Mouse (Mus musculus): ENCODE data around the gene Nicn1. TPM values are rescaled to one million over a fixed set of nuclear protein-coding genes. Genes with fewer than 3 reads are reported as not detected.
"Not testable (repeated sequence)": the region's sequence is repeated elsewhere in the genome, so short reads cannot be mapped to it uniquely, and the experiment has no call there.

Gene Nicn1
- total RNA-seq, 2 experiments from 2014 or later, result 96.7 to 118 TPM

GRCm38 (mm10) chr9:108280071-108280828 is 10.0 kb upstream of the Nicn1 start:
- no peak for DNase-seq

GRCm38 (mm10) chr9:108284410-108284809 is 5.8 kb upstream of the Nicn1 start:
- no peak for DNase-seq

DNA sequence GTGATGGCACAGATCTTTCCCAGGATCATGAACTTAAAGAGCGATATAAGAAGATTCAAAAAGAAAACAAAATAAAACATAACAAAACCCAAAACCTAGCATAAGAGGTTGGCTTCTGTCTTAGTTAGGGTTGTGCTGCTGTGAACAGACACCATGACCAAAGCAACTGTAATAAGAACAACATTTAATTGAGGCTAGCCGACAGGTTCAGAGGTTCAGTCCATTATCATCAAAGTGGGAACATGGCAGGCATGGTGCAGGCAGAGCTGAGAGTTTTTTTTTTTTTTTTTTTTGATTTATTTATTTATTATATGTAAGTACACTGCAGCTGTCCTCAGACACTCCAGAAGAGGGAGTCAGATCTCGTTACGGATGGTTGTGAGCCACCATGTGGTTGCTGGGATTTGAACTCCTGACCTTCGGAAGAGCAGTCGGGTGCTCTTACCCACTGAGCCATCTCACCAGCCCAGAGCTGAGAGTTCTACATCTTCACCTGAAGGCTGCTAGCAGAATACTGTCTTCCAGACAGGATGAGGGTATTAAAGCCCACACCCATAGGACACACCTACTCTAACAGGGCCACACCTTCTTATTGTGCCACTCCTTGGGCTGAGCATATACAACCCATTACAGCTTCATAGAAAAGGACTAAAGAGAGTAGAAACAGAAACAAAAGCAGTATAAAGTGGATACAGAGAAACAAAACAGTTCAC is 2.5 kb upstream of the Nicn1 start:
- not testable (repeated sequence) for DNase-seq

GRCm38 (mm10) chr9:108289347-108289746 is 882 bp upstream of the Nicn1 start:
- DNase-seq, result no peak

GRCm38 (mm10) chr9:108290773-108291172 is 544 bp downstream of the Nicn1 start:
- no peak for DNase-seq

- no peak for DNase-seq
Observed at GRCm38 (mm10) chr9:108296453-108297355, 6.5 kb downstream of the Nicn1 start, which contains the start of gene Amt. Gene Amt (plus strand): TSS chr9:108296853.

- no peak for DNase-seq
Observed at GRCm38 (mm10) chr9:108301853-108302252, 11.6 kb downstream of the Nicn1 start.

DNA sequence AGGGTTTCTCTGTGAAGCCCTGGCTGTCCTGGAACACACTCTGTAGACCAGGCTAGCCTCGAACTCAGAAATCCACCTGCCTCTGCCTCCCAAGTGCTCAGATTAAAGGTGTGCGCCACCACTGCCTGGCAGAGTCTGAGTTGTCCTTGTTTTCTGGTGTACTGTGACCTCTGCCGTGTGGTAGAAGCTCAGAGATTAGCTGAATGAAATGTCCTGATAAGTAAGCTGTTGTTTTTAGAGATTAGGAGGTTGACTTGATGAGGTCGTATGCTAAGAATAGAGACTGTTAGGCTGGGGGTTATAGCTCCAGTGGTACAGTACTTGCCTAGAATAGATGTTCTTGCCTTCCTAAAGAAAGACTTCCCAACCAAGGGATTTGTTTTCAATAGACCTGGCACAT is 14.5 kb downstream of the Nicn1 start:
- DNase-seq, result no peak

GRCm38 (mm10) chr9:108305170-108305569 is 14.9 kb downstream of the Nicn1 start:
- DNase-seq, result no peak

- DNase-seq, result peak; percentile 99
Observed at GRCm38 (mm10) chr9:108305629-108306520, 15.6 kb downstream of the Nicn1 start, which contains the start of the genes Rhoa and Tcta. Gene Rhoa (plus strand): TSS chr9:108306129. Gene Tcta (minus strand): TSS chr9:108306160.

DNA sequence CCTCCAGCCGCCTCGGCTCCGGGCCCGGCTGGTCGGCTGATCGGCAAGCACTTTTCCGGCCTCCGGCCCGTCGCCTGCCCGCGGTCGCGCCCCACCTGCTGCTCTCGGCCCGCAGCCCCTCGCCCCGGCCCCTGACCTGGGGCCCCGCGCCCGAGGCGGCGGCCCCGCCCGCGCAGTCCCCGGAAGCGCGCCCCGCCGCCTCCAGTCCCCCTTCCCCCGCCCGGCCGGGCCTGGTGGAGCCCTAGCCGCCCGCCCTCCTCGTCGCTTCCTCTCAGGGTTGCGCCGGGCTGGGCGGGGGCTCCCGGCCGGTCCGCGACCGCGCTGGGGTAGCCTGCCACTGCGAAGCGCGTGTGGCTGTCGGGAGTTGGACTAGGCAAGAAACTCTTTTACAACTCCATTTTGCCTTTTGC is 16.3 kb downstream of the Nicn1 start:
- DNase-seq, result no peak

DNA sequence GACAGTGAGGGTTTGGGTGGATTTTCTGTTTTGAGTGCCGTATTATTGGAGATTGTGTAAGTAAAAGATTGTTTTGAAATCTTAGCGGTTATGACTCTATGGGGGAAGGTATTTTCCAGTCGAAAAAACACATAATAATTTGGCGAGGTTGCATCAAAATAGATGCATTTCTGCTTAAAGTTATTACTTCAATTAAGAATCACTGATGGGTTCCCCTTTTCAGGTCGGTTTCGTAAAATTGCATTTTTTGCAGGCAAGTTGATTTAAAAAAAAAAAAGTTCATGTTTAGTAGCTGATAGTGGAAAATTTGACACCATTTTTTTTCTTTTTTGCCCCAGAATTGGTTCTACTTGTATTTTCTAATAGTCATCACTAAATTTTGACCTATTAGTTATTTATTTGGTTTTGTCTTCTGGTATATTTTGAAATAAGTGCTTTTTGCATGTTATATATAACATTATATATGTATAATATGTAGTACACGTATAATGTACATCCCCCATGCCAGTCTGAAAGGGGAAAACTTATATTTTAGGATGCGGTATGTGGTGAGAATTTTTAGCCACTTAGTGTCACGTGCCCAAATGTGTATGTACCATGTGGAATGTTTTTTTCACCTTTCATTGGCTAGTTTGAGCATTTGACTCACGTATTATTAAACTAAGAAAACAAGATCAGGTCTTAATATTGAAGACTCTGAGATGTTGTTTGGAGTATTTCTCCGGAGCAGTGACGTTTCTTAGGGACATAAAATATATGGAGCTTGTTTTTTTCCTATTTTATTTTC is 17.0 kb downstream of the Nicn1 start:
- no peak for DNase-seq

- no peak for DNase-seq
Observed at GRCm38 (mm10) chr9:108308141-108308540, 17.9 kb downstream of the Nicn1 start.

GRCm38 (mm10) chr9:108317572-108317971 is 27.3 kb downstream of the Nicn1 start:
- no peak for DNase-seq

- no peak for DNase-seq
Observed at GRCm38 (mm10) chr9:108318462-108318861, 28.2 kb downstream of the Nicn1 start.

DNA sequence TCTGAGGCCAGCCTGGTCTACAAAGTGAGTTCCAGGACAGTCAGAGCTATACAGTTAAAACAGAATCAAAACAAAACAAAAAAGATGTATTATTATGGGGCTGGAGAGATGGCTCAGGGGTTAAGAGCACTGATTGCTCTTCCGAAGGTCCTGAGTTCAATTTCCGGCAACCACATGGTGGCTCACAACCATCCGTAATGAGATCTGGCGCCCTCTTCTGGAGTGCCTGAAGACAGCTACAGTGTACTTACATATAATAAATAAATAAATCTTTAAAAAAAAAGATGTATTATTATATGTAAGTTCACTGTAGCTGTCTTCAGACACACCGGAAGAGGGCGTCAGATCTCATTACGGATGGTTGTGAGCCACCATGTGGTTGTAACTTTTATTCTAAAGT is 31.8 kb downstream of the Nicn1 start:
- not testable (repeated sequence) for DNase-seq

GRCm38 (mm10) chr9:108324784-108325183 is 34.6 kb downstream of the Nicn1 start:
- DNase-seq, result no peak

DNA sequence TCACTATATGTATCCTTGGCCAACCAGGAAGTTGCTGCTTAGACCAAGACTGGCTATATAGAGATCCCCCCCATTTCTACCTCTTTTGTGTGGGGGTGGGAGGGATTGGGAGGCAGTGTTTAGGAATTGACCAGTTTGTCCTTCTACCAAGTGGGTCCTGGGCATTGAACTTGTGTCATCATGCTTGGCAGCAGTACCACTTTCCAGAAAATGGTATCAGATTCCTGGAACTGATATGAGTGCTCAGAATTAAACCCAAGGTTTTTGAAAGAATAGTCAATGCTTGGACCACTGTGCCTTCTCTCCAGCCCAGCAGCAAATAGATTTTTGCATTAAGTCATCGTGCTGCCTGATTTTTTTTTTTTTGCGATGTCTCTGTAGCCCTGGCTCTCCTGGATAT is 35.6 kb downstream of the Nicn1 start:
- no peak for DNase-seq

DNA sequence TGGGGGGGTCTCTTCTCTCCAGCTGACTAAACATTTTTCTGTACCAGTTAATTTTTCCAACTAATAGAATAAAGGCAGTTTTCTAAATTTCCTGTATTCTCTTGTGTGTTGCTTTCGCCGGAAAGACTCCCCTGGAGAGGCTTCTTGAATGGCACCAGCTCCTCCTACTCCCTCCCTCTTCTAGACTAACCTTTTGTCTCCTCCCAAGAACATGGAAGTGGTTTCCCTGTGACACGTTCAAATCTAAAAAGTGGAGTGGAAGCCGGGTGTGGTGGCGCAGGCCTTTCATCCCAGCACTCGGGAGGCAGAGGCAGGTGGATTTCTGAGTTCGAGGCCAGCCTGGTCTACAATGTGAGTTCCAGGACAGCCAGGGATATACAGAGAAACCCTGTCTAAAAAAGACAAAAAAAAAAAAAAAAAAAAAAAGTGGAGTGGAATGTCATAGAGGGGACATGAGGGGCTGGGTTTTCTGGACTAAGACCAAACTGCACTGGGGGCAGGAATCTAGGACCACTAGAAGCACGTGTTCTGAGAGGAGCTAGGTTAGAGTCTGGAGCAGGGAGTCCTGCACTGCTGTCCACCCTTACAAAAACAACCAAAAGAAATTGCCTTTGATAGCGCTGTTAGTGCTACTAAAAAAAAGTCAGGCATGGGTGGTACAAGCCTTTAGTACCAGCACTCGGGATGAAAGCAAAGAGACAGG is 47.8 kb downstream of the Nicn1 start:
- DNase-seq, result no peak

DNA sequence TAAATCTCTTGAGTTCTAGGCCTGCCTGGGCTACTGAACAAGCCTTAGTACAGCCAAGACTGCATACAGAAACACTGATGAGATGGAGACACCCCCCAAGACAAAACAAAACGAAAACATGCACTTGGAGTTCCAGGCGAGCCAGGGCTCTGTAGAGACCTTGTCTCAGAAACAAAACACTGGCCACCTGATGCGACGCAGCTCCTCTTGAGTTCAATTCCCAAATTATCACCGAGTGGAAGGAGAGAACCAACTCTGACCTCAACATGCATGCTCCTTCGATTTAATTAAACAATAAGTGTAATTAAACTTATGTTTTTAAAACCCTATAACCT is 48.3 kb downstream of the Nicn1 start:
- no peak for DNase-seq

Measured in layer of hippocampus, postnatal 36 days (tissue).